Mouse (Mus musculus) heart, embryonic 12.5 days (tissue): ENCODE measurements around the gene Hspa8. TPM values are rescaled to one million over a fixed set of nuclear protein-coding genes. Genes with fewer than 3 reads are reported as not detected.
A peak's percentile ranks its signal among the peaks of the same experiment; 100 is the strongest.
"Not testable (repeated sequence)": the region's sequence is repeated elsewhere in the genome, so short reads cannot be mapped to it uniquely, and the experiment has no call there.

Experiments used
- ATAC-seq: fragments of 200-750 bp; cut with Nextera tagmentation; 2 replicates; pipeline ENCODE4 v1.8.0; 2017; ENCODE audit warnings: moderate TSS enrichment, moderate library complexity; ENCODE audit not compliant: insufficient number of reproducible peaks, low FRiP score
- H3K27ac ChIP-seq: fragments of 300-500 bp; sonication (generic); 2 replicates; pipeline ENCODE4 v1.5.1; 2016; ENCODE audit warnings: mild to moderate bottlenecking, moderate library complexity; ENCODE audit not compliant: poor library complexity, severe bottlenecking
- H3K27me3 ChIP-seq: fragments of 300-500 bp; sonication (generic); replicated peaks from 2 replicates; pipeline ENCODE4 v1.6.1; 2016; ENCODE audit warnings: mild to moderate bottlenecking, moderate library complexity
- H3K36me3 ChIP-seq: fragments of 300-500 bp; sonication (generic); 2 replicates; pipeline ENCODE4 v1.6.1; 2016; ENCODE audit warnings: mild to moderate bottlenecking, moderate library complexity
- H3K4me1 ChIP-seq: fragments of 300-500 bp; sonication (generic); replicated peaks from 2 replicates; pipeline ENCODE4 v1.6.1; 2016; ENCODE audit warnings: mild to moderate bottlenecking
- H3K4me2 ChIP-seq: fragments of 300-500 bp; sonication (generic); 2 replicates; pipeline ENCODE4 v1.6.1; 2016; ENCODE audit warnings: mild to moderate bottlenecking, moderate library complexity
- H3K4me3 ChIP-seq: fragments of 300-500 bp; sonication (generic); 2 replicates; pipeline ENCODE4 v1.5.1; 2016; ENCODE audit warnings: mild to moderate bottlenecking
- H3K9ac ChIP-seq: fragments of 300-500 bp; sonication (generic); 2 replicates; pipeline ENCODE4 v1.6.1; 2016; ENCODE audit warnings: mild to moderate bottlenecking, moderate library complexity
- H3K9me3 ChIP-seq: fragments of 300-500 bp; sonication (generic); replicated peaks from 2 replicates; pipeline ENCODE4 v1.6.1; 2016; ENCODE audit warnings: mild to moderate bottlenecking, moderate library complexity
- WGBS: fragments of 180-500 bp; shearing (Covaris S2); methylation state at CpG from one replicate; pipeline ENCODE4 v1.1.7; 2016; 5-methylcytosine and 5-hydroxymethylcytosine counted together
- polyA plus RNA-seq: library from polyadenylated mRNA; unstranded; fragments of >200 nt; fragmentation: Nextera tagmentation; extraction: Ambion mirVana; gene quantifications from 2 replicates; pipeline ENCODE4 v1.2.1, GENCODE M21; 2016

Hspa8 gene
- polyA plus RNA-seq, 1 experiment from 2014 or later, result 2,206 TPM

- Histone ChIP-seq H3K4me2 (no peak overlapping the region), H3K27me3 (no peaks in the 10 kb centered on the region), H3K9ac (no peak overlapping the region), H3K36me3 (no peaks in the 10 kb centered on the region), H3K4me1 (peaks cover 34% of the 10 kb centered on the region), H3K9me3 (no peaks in the 10 kb centered on the region), H3K27ac (no peak overlapping the region), H3K4me3 (no peak overlapping the region)
- ATAC-seq, result no peak
- WGBS, result 85% methylated on average over 6 of the region's 6 CpGs
Observed at GRCm38 (mm10) chr9:40785452-40785851, 15.3 kb upstream of the Hspa8 start.

- peaks cover 22% of the 10 kb centered on the region for H3K4me1 ChIP-seq
- H3K9me3 ChIP-seq, H3K27me3 ChIP-seq, H3K4me3 ChIP-seq, H3K27ac ChIP-seq, H3K4me2 ChIP-seq, ATAC-seq, H3K9ac ChIP-seq, H3K36me3 ChIP-seq: not testable (repeated sequence)
- WGBS, result 85% methylated on average over 6 of the region's 6 CpGs
Observed at GRCm38 (mm10) chr9:40786820-40787219, 14.0 kb upstream of the Hspa8 start.

GRCm38 (mm10) chr9:40791864-40792633 lies 8.7 kb upstream of the Hspa8 start:
- ATAC-seq, result no peak
- Histone ChIP-seq H3K27me3 (no peaks in the 10 kb centered on the region), H3K4me3 (no peak overlapping the region), H3K4me2 (no peak overlapping the region), H3K36me3 (no peaks in the 10 kb centered on the region), H3K4me1 (peaks cover 20% of the 10 kb centered on the region), H3K9ac (no peak overlapping the region), H3K9me3 (no peaks in the 10 kb centered on the region), H3K27ac (no peak overlapping the region)
- WGBS, result 61% methylated on average over 6 of the region's 6 CpGs

- no peak for ATAC-seq
- no peaks in the 10 kb centered on the region for H3K9me3 ChIP-seq
- WGBS, result 85% methylated on average over 5 of the region's 5 CpGs
Observed at GRCm38 (mm10) chr9:40793581-40793980, 7.2 kb upstream of the Hspa8 start.

GRCm38 (mm10) chr9:40794251-40794650 lies 6.5 kb upstream of the Hspa8 start:
- no peak overlapping the region for H3K27ac ChIP-seq
- no peak for ATAC-seq
- WGBS, result 31% methylated on average over 5 of the region's 5 CpGs
- H3K4me3 ChIP-seq, result no peak overlapping the region
- H3K36me3 ChIP-seq, result no peaks in the 10 kb centered on the region
- H3K4me2 ChIP-seq, result no peak overlapping the region
- peaks cover 34% of the 10 kb centered on the region for H3K4me1 ChIP-seq
- H3K9ac ChIP-seq, result no peak overlapping the region
- H3K9me3 ChIP-seq, result no peaks in the 10 kb centered on the region
- no peaks in the 10 kb centered on the region for H3K27me3 ChIP-seq

More at GRCm38 (mm10) chr9:40793581-40793980, 7.2 kb upstream of the Hspa8 start:
- no peaks in the 10 kb centered on the region for H3K36me3 ChIP-seq
- H3K9ac ChIP-seq, result no peak overlapping the region
- no peak overlapping the region for H3K27ac ChIP-seq
- H3K4me2 ChIP-seq, result no peak overlapping the region
- peaks cover 27% of the 10 kb centered on the region for H3K4me1 ChIP-seq
- no peaks in the 10 kb centered on the region for H3K27me3 ChIP-seq
- no peak overlapping the region for H3K4me3 ChIP-seq

- H3K9me3 ChIP-seq, result no peaks in the 10 kb centered on the region
- H3K4me3 ChIP-seq, result no peak overlapping the region
- no peak overlapping the region for H3K9ac ChIP-seq
- no peak for ATAC-seq
- H3K27me3 ChIP-seq, result no peaks in the 10 kb centered on the region
- no peak overlapping the region for H3K4me2 ChIP-seq
- H3K36me3 ChIP-seq, result no peaks in the 10 kb centered on the region
- 60% methylated on average over 5 of the region's 5 CpGs for WGBS
- peaks cover 34% of the 10 kb centered on the region for H3K4me1 ChIP-seq
- H3K27ac ChIP-seq, result no peak overlapping the region
Observed at GRCm38 (mm10) chr9:40794926-40795325, 5.9 kb upstream of the Hspa8 start.

GRCm38 (mm10) chr9:40795562-40795961 lies 5.2 kb upstream of the Hspa8 start:
- H3K4me2 ChIP-seq, result no peak overlapping the region
- no peak overlapping the region for H3K4me3 ChIP-seq
- H3K27me3 ChIP-seq, result no peaks in the 10 kb centered on the region
- peaks cover 34% of the 10 kb centered on the region for H3K4me1 ChIP-seq
- ATAC-seq, result no peak
- no peak overlapping the region for H3K9ac ChIP-seq
- H3K9me3 ChIP-seq, result no peaks in the 10 kb centered on the region
- whole genome bisulfite sequencing, result 27% methylated on average over 2 of the region's 2 CpGs
- no peaks in the 10 kb centered on the region for H3K36me3 ChIP-seq
- H3K27ac ChIP-seq, result no peak overlapping the region

- Histone ChIP-seq H3K9me3 (no peaks in the 10 kb centered on the region), H3K36me3 (no peaks in the 10 kb centered on the region), H3K9ac (no peak overlapping the region), H3K4me1 (peaks cover 34% of the 10 kb centered on the region), H3K27ac (peak overlapping the region; percentile 47; the same call in 1 of the 2 replicates), H3K27me3 (no peaks in the 10 kb centered on the region), H3K4me2 (no peak overlapping the region), H3K4me3 (no peak overlapping the region)
- ATAC-seq, result no peak
- WGBS, result 32% methylated on average over 4 of the region's 4 CpGs
Observed at GRCm38 (mm10) chr9:40796054-40796453, 4.7 kb upstream of the Hspa8 start.

- no peak for ATAC-seq
- Histone ChIP-seq H3K9ac (no peak overlapping the region), H3K4me1 (peaks cover 37% of the 10 kb centered on the region), H3K27me3 (no peaks in the 10 kb centered on the region), H3K27ac (peak overlapping the region; percentile 97), H3K4me2 (no peak overlapping the region), H3K4me3 (no peak overlapping the region), H3K9me3 (no peaks in the 10 kb centered on the region), H3K36me3 (peaks cover 8% of the 10 kb centered on the region)
- WGBS, result 54% methylated on average over 9 of the region's 9 CpGs
Observed at GRCm38 (mm10) chr9:40798247-40798960, 2.4 kb upstream of the Hspa8 start.

- Histone ChIP-seq H3K9ac (no peak overlapping the region), H3K4me1 (peaks cover 40% of the 10 kb centered on the region), H3K9me3 (no peaks in the 10 kb centered on the region), H3K27me3 (no peaks in the 10 kb centered on the region), H3K36me3 (peaks cover 15% of the 10 kb centered on the region), H3K27ac (peak overlapping the region; percentile 97), H3K4me3 (no peak overlapping the region), H3K4me2 (no peak overlapping the region)
- no peak for ATAC-seq
- 66% methylated on average over 3 of the region's 3 CpGs for WGBS
Observed at GRCm38 (mm10) chr9:40799112-40799511, 1.7 kb upstream of the Hspa8 start.

GRCm38 (mm10) chr9:40799837-40800501 lies 815 bp upstream of the Hspa8 start:
- 1% methylated on average over 30 of the region's 30 CpGs for WGBS
- H3K36me3 ChIP-seq, result peaks cover 23% of the 10 kb centered on the region
- H3K4me2 ChIP-seq, result peak overlapping the region; percentile 67
- peaks cover 35% of the 10 kb centered on the region for H3K4me1 ChIP-seq
- H3K9me3 ChIP-seq, result no peaks in the 10 kb centered on the region
- peak overlapping the region; percentile 94 for H3K4me3 ChIP-seq
- H3K27ac ChIP-seq, result peak overlapping the region; percentile 97
- ATAC-seq, result no peak; the same call in 1 of the 2 replicates
- H3K9ac ChIP-seq, result peak overlapping the region; percentile 73
- H3K27me3 ChIP-seq, result no peaks in the 10 kb centered on the region
